Mouse (Mus musculus) MEL (cell line): Measurements from ENCODE around the gene Naa15. TPM values are rescaled to one million over a fixed set of nuclear protein-coding genes. Genes with fewer than 3 reads are reported as not detected.

Source experiments
- DNase-seq: peaks from one replicate; pipeline ENCODE4 v3.0.0; 2011; ENCODE audit warnings: low read depth, low spot score
- H3K27ac ChIP-seq: 2 replicates; pipeline ENCODE4 v1.5.1; 2012; ENCODE audit warnings: low read depth, mild to moderate bottlenecking, control low read depth, low read length, moderate library complexity; ENCODE audit not compliant: control insufficient read depth
- H3K27me3 ChIP-seq, 2 experiments: fragments of 150-350 bp in 1 of 2; sonication (generic) in 1 of 2; 2 replicates each; pipeline ENCODE4 v1.6.1; 2012; ENCODE audit warnings: low read length in 2 of 2, mild to moderate bottlenecking in 2 of 2, improper control_type of control experiment in 1 of 2, moderate library complexity in 1 of 2; ENCODE audit not compliant: insufficient read depth in 2 of 2, control insufficient read depth in 1 of 2
- H3K36me3 ChIP-seq, 2 experiments: 2 replicates each; pipeline ENCODE4 v1.6.1; 2012 to 2014; ENCODE audit warnings: low read length in 2 of 2, improper control_type of control experiment in 1 of 2, inconsistent platforms in 1 of 2, mild to moderate bottlenecking in 1 of 2; ENCODE audit not compliant: insufficient read depth in 2 of 2, control insufficient read depth in 1 of 2
- H3K4me1 ChIP-seq, 2 experiments: fragments of 150-350 bp in 1 of 2; sonication (generic) in 1 of 2; 2 replicates each; pipeline ENCODE4 v1.6.1; 2012; ENCODE audit warnings: low read length in 2 of 2, improper control_type of control experiment in 1 of 2, mild to moderate bottlenecking in 1 of 2; ENCODE audit not compliant: insufficient read depth in 2 of 2, control insufficient read depth in 1 of 2
- H3K4me3 ChIP-seq, 2 experiments: fragments of 150-350 bp in 1 of 2; sonication (generic) in 1 of 2; 2 replicates each; pipeline ENCODE4 v1.5.1; 2012; ENCODE audit warnings: low read depth in 2 of 2, low read length in 2 of 2, mild to moderate bottlenecking in 2 of 2, moderate library complexity in 2 of 2, control low read depth in 1 of 2, improper control_type of control experiment in 1 of 2; ENCODE audit not compliant: control insufficient read depth in 1 of 2, insufficient read depth in 1 of 2
- H3K79me2 ChIP-seq: 2 replicates; pipeline ENCODE4 v1.6.1; 2012; ENCODE audit warnings: mild to moderate bottlenecking, low read length, moderate library complexity; ENCODE audit not compliant: control insufficient read depth, poor library complexity, insufficient read depth
- H3K9ac ChIP-seq: 2 replicates; pipeline ENCODE4 v1.6.1; 2012; ENCODE audit warnings: low read depth, mild to moderate bottlenecking, control low read depth, low read length, moderate library complexity; ENCODE audit not compliant: control insufficient read depth, poor library complexity, severe bottlenecking
- H3K9me3 ChIP-seq: fragments of 150-350 bp; sonication (generic); replicated peaks from 2 replicates; pipeline ENCODE4 v1.6.1; 2012; ENCODE audit warnings: mild to moderate bottlenecking, low read length, improper control_type of control experiment, moderate library complexity; ENCODE audit not compliant: insufficient read depth
- BHLHE40 ChIP-seq: IDR thresholded peaks from 2 replicates; pipeline ENCODE4 v1.6.1; 2012; ENCODE audit warnings: low read depth, mild to moderate bottlenecking, inconsistent platforms, low read length, improper control_type of control experiment, borderline replicate concordance
- CHD1 ChIP-seq: IDR thresholded peaks from 2 replicates; pipeline ENCODE4 v1.6.1; 2012; ENCODE audit warnings: low read depth, mild to moderate bottlenecking, inconsistent platforms, low read length, improper control_type of control experiment
- ELF1 ChIP-seq: IDR thresholded peaks from 2 replicates; pipeline ENCODE4 v1.6.1; 2014; ENCODE audit warnings: low read depth, mild to moderate bottlenecking, inconsistent platforms, low read length, improper control_type of control experiment, moderate library complexity
- HCFC1 ChIP-seq: IDR thresholded peaks from 2 replicates; pipeline ENCODE4 v1.6.1; 2012; ENCODE audit warnings: low read depth, mild to moderate bottlenecking, inconsistent platforms, low read length, improper control_type of control experiment, moderate library complexity
- JUND ChIP-seq: IDR thresholded peaks from 2 replicates; pipeline ENCODE4 v1.6.1; 2011; ENCODE audit warnings: low read depth, mild to moderate bottlenecking, improper control_type of control experiment, low read length
- KAT2A ChIP-seq: conservative IDR thresholded peaks from 2 replicates; pipeline ENCODE4 v1.6.1; 2012; ENCODE audit warnings: low read depth, low read length, improper control_type of control experiment, inconsistent platforms
- MAX ChIP-seq: IDR thresholded peaks from 2 replicates; pipeline ENCODE4 v1.6.1; 2011; ENCODE audit warnings: low read length, improper control_type of control experiment
- MAZ ChIP-seq: IDR thresholded peaks from 2 replicates; pipeline ENCODE4 v1.6.1; 2012; ENCODE audit warnings: low read depth, mild to moderate bottlenecking, inconsistent platforms, low read length, improper control_type of control experiment
- MXI1 ChIP-seq: IDR thresholded peaks from 2 replicates; pipeline ENCODE4 v1.6.1; 2011; ENCODE audit warnings: mild to moderate bottlenecking, low read depth, low read length, improper control_type of control experiment
- MYB ChIP-seq: IDR thresholded peaks from 2 replicates; pipeline ENCODE4 v1.6.1; 2011; ENCODE audit warnings: mild to moderate bottlenecking, low read depth, low read length, improper control_type of control experiment
- NELFE ChIP-seq: IDR thresholded peaks from 2 replicates; pipeline ENCODE4 v1.6.1; 2011; ENCODE audit warnings: low read depth, low read length, improper control_type of control experiment
- NRF1 ChIP-seq: IDR thresholded peaks from 2 replicates; pipeline ENCODE4 v1.6.1; 2014; ENCODE audit warnings: low read depth, mild to moderate bottlenecking, inconsistent platforms, low read length, improper control_type of control experiment, moderate library complexity; ENCODE audit not compliant: poor library complexity, insufficient read depth, severe bottlenecking
- POLR2A ChIP-seq, 2 experiments: IDR thresholded peaks; 2 replicates each; pipeline ENCODE4 v1.6.1; 2011 to 2012; ENCODE audit warnings: low read length in 2 of 2, mild to moderate bottlenecking in 2 of 2, control low read depth in 1 of 2, improper control_type of control experiment in 1 of 2, low read depth in 1 of 2, moderate library complexity in 1 of 2; ENCODE audit not compliant: control insufficient read depth in 1 of 2, insufficient read depth in 1 of 2, poor library complexity in 1 of 2
- POLR2AphosphoS2 ChIP-seq: IDR thresholded peaks from 2 replicates; pipeline ENCODE4 v1.6.1; 2011; ENCODE audit warnings: low read length, improper control_type of control experiment
- SIN3A ChIP-seq: IDR thresholded peaks from 2 replicates; pipeline ENCODE4 v1.6.1; 2012; ENCODE audit warnings: low read length, improper control_type of control experiment, inconsistent platforms
- TAL1 ChIP-seq: IDR thresholded peaks from 2 replicates; pipeline ENCODE4 v1.6.1; 2012; ENCODE audit warnings: mild to moderate bottlenecking, inconsistent platforms, low read length, moderate library complexity, mixed read lengths
- TBP ChIP-seq: IDR thresholded peaks from 2 replicates; pipeline ENCODE4 v1.8.0; 2011; ENCODE audit warnings: low read depth, low read length, improper control_type of control experiment
- TCF12 ChIP-seq: IDR thresholded peaks from 2 replicates; pipeline ENCODE4 v1.6.1; 2014; ENCODE audit warnings: low read depth, mild to moderate bottlenecking, inconsistent platforms, low read length, improper control_type of control experiment, moderate library complexity
- USF1 ChIP-seq: IDR thresholded peaks from 2 replicates; pipeline ENCODE4 v1.6.1; 2014; ENCODE audit warnings: low read depth, mild to moderate bottlenecking, inconsistent platforms, low read length, improper control_type of control experiment, moderate library complexity
- USF2 ChIP-seq, 2 experiments: IDR thresholded peaks; 2 replicates each; pipeline ENCODE4 v1.6.1; 2011 to 2012; ENCODE audit warnings: improper control_type of control experiment in 2 of 2, low read length in 2 of 2, borderline replicate concordance in 1 of 2, inconsistent platforms in 1 of 2, low read depth in 1 of 2, mild to moderate bottlenecking in 1 of 2; ENCODE audit not compliant: insufficient read depth in 1 of 2
- ZMIZ1 ChIP-seq: IDR thresholded peaks from 2 replicates; pipeline ENCODE4 v1.6.1; 2012; ENCODE audit warnings: low read depth, mild to moderate bottlenecking, inconsistent platforms, low read length, improper control_type of control experiment, moderate library complexity
- ZNF384 ChIP-seq: IDR thresholded peaks from 2 replicates; pipeline ENCODE4 v1.6.1; 2012; ENCODE audit warnings: low read depth, mild to moderate bottlenecking, inconsistent platforms, low read length, improper control_type of control experiment
- polyA plus RNA-seq, 2 experiments: library from polyadenylated mRNA; stranded (reverse) in 1 of 2; unstranded in 1 of 2; fragments of >175 nt in 1 of 2; fragments of >200 nt in 1 of 2; gene quantifications; 2 replicates each; pipeline versions ENCODE4 v1.2.1 to v1.2.4; 2012; ENCODE audit warnings: low replicate concordance in 2 of 2, low read depth in 1 of 2; ENCODE audit not compliant: insufficient read length in 2 of 2, insufficient read depth in 1 of 2, missing spikeins in 1 of 2
- total RNA-seq: library from RNA; depleted of rRNA; stranded (reverse); fragments of 300-350 nt; gene quantifications from 2 replicates; pipeline ENCODE4 v1.2.3, GENCODE M21; 2012; rRNA removed

Naa15 gene
- total RNA-seq (36.6 and 43.4 TPM in 2 replicates), polyA plus RNA-seq (100 to 1,000 TPM in 1 of 2 experiments, 10 to 100 TPM in 1; 61.6 to 558 TPM)

DNA sequence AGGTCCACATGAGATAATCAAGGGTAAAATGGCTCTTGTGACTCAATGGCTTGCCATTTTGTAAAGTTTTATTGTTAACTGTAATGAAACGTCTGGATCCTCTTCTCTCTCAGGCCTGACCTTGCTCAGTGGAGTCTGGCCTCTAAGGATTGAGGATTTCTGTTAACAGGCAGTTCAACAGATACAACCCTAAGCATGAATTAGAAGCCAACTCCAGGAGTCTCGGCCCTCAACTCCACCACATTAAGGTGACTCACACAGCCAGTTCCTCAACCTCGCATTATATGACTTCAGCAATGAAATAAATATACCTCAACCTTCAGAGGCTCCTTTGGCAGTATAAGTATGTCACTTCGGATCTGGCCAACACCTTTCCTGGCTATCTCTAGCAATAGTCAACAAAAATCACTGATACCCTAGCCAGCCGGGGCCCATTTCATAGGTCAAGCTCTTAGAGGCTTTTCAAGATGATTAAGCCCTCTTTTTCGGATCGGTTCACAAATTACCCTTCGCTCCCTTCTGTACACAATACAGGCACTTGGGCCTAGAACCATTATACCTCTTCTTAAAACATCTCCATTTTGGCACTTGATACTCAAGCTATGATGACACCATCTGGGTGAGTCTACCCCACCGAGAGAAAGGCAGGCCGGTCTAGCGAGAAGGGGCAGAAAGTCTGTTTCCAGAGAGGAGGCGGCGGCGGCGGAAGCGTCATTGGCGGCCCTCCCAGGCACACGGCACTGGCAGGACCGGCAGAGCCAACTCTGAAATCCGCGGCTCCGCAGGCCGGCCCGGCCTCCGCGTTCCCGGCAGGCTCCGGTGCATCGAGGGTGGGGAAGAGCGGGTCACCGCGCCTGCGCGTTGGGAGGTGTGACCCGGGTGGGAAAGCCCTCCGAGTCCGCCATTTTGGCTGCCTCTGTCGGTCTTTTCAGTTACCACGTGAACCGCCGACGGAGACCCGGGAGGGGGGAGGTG is at the start of gene Naa15:
Gene Naa15 (plus strand): TSS at position 51 of the 975 bp plus-strand sequence.
- TF ChIP-seq MAX (peak; percentile 86), JUND (no peak), POLR2AphosphoS2 (peak; percentile 77; the same call in 1 of the 2 replicates), TBP (peak; percentile 50; the same call in 1 of the 2 replicates), NELFE (peak; percentile 75), ZMIZ1 (peak; percentile 60; the same call in 1 of the 2 replicates), TCF12 (peak; percentile 67), BHLHE40 (no peak), HCFC1 (peak; percentile 96), KAT2A (peak; percentile 93), MAZ (peak; percentile 85), ELF1 (peak; percentile 71; the same call in 1 of the 2 replicates), NRF1 (peak; percentile 89), MYB (peak; percentile 41; the same call in 1 of the 2 replicates), SIN3A (peak; percentile 88), CHD1 (peak; percentile 50; the same call in 1 of the 2 replicates), POLR2A (IDR thresholded peaks at IDR 0.05; ENCODE audit: control insufficient read depth in 1 of 2, insufficient read depth in 1 of 2, low read depth in 1 of 2, low read length in 2 of 2, poor library complexity in 1 of 2) (peak; percentile 78 to 98), USF2 (IDR thresholded peaks at IDR 0.05; ENCODE audit: borderline replicate concordance in 1 of 2, insufficient read depth in 1 of 2, low read depth in 1 of 2, low read length in 2 of 2) (no peak), USF1 (peak; percentile 81), MXI1 (peak; percentile 99), ZNF384 (no peak), TAL1 (no peak)
- DNase-seq = peak; percentile 95
- Histone ChIP-seq H3K79me2 (peaks cover 48% of the 10 kb centered on the region), H3K27ac (peak within 1 kb of the TSS; percentile 90), H3K4me1 (peaks cover 12 to 16% of the 10 kb centered on the region in 2 experiments), H3K9me3 (no peaks in the 10 kb centered on the region), H3K27me3 (no peaks in the 10 kb centered on the region), H3K36me3 (peaks cover 7 to 32% of the 10 kb centered on the region in 2 experiments), H3K9ac (peak within 1 kb of the TSS; percentile 97), H3K4me3 (peak within 1 kb of the TSS; percentile 74 to 88)
